Comparison of ENCODE assay signal across 29 mouse cellular contexts in genomic region chr3:105375383-105375782, GRCm38 (mm10).
DNase-seq lines count a peak whose midpoint lies in the region; ATAC-seq and TF ChIP-seq lines count a peak whose summit lies in the region.
"Had no signal": no experiment of that assay in that cellular context is flagged by ENCODE, and none has a peak within 500 bp of the region (broad histone marks: within the 10 kb centered on the region; RNA-seq: fewer than 3 reads in every experiment).

No protein-coding gene starts in this region.

- H3K4me1 ChIP-seq in midbrain, postnatal 0 days (ENCODE audit: insufficient read depth, low read length): 0 out of 2 replicates have a peak, but pooled peaks cover 3% of the 10 kb centered on the region
- 0 out of 2 replicates have a peak, but pooled peaks cover under 1% of the 10 kb centered on the region for H3K4me1 ChIP-seq in midbrain, embryonic 14.5 days (ENCODE audit: control insufficient read depth, insufficient read depth, low read length)
- peaks cover 31% of the 10 kb centered on the region for H3K4me1 ChIP-seq in heart, embryonic 10.5 days
- peaks cover 20% of the 10 kb centered on the region for H3K4me1 ChIP-seq in heart, embryonic 15.5 days (replicated peaks)
- peaks cover 7% of the 10 kb centered on the region for H3K4me1 ChIP-seq in hindbrain, embryonic 10.5 days (replicated peaks)
- H3K4me1 ChIP-seq: lung, embryonic 15.5 days had no signal

- no peak for DNase-seq in midbrain, postnatal 0 days (ENCODE audit: low spot score)
- DNase-seq in midbrain, embryonic 14.5 days: no peak
- DNase-seq in heart, embryonic 10.5 days (ENCODE audit: low spot score): no peak
- DNase-seq in heart, postnatal 4 days: peak; percentile 40
- no peak for DNase-seq in hindbrain, embryonic 10.5 days (ENCODE audit: low spot score)
- DNase-seq in gastrocnemius, adult 18-20 months (ENCODE audit: low spot score): no peak
- DNase-seq: adrenal gland, postnatal 25 days; cerebellum, adult 11-12 months; cerebellum, adult 9-11 months; gastrocnemius, postnatal 36 days; kidney, adult 8-10 months; layer of hippocampus, adult 9-11 months; lung, postnatal 4 days; retina, postnatal 1 day; right cerebral cortex, postnatal 14 days had no signal

- WGBS in midbrain, postnatal 0 days: 60% methylated on average over 5 of the region's 5 CpGs
- 80% methylated on average over 5 of the region's 5 CpGs for WGBS in midbrain, embryonic 14.5 days
- WGBS in heart, embryonic 10.5 days: 51% methylated on average over 5 of the region's 5 CpGs
- WGBS in heart, embryonic 15.5 days: 27% methylated on average over 5 of the region's 5 CpGs
- WGBS in hindbrain, embryonic 10.5 days: 80% methylated on average over 5 of the region's 5 CpGs

- H3K27ac ChIP-seq in midbrain, postnatal 0 days (ENCODE audit: low read depth, low read length): 0 out of 2 replicates have a peak overlapping the region, but pooled peaks have one; percentile 18
- no peak overlapping the region for H3K27ac ChIP-seq in midbrain, embryonic 14.5 days (replicated peaks; ENCODE audit: low read depth, low read length)
- H3K27ac ChIP-seq in heart, embryonic 10.5 days: peak overlapping the region; percentile 79; the same call in 1 of the 2 replicates
- peak overlapping the region; percentile 90 for H3K27ac ChIP-seq in heart, embryonic 15.5 days
- no peak overlapping the region for H3K27ac ChIP-seq in hindbrain, embryonic 10.5 days
- H3K27ac ChIP-seq: kidney, postnatal 0 days; limb, embryonic 12.5 days; lung, embryonic 15.5 days; midbrain, embryonic 12.5 days; neural tube, embryonic 15.5 days; stomach, embryonic 15.5 days had no signal

- no peak overlapping the region for H3K4me3 ChIP-seq in midbrain, postnatal 0 days (ENCODE audit: low read depth, low read length)
- H3K4me3 ChIP-seq in midbrain, embryonic 14.5 days (replicated peaks; ENCODE audit: low read depth, low read length): no peak overlapping the region
- H3K4me3 ChIP-seq in heart, embryonic 10.5 days: peak overlapping the region; percentile 36; the same call in 1 of the 2 replicates
- H3K4me3 ChIP-seq in heart, embryonic 15.5 days: peak overlapping the region; percentile 42
- no peak overlapping the region for H3K4me3 ChIP-seq in hindbrain, embryonic 10.5 days
- H3K4me3 ChIP-seq: erythroblast, embryonic 14.5 days; limb, embryonic 12.5 days; lung, embryonic 15.5 days; megakaryocyte, embryonic 14.5 days; midbrain, embryonic 12.5 days; neural tube, embryonic 15.5 days; stomach, embryonic 15.5 days had no signal

- H3K36me3 ChIP-seq in midbrain, postnatal 0 days (ENCODE audit: insufficient read depth, low read length): no peaks in the 10 kb centered on the region
- H3K36me3 ChIP-seq in midbrain, embryonic 14.5 days (ENCODE audit: control insufficient read depth, insufficient read depth, low read length): no peaks in the 10 kb centered on the region
- no peaks in the 10 kb centered on the region for H3K36me3 ChIP-seq in heart, embryonic 10.5 days
- H3K36me3 ChIP-seq in heart, embryonic 15.5 days: no peaks in the 10 kb centered on the region
- no peaks in the 10 kb centered on the region for H3K36me3 ChIP-seq in hindbrain, embryonic 10.5 days
- H3K36me3 ChIP-seq: limb, embryonic 12.5 days; lung, embryonic 15.5 days; midbrain, embryonic 12.5 days; neural tube, embryonic 15.5 days; stomach, embryonic 15.5 days had no signal

- H3K9me3 ChIP-seq in midbrain, postnatal 0 days (ENCODE audit: low read length): no peaks in the 10 kb centered on the region
- H3K9me3 ChIP-seq in midbrain, embryonic 14.5 days (ENCODE audit: control insufficient read depth, low read length): no peaks in the 10 kb centered on the region
- no peaks in the 10 kb centered on the region for H3K9me3 ChIP-seq in heart, embryonic 10.5 days
- no peaks in the 10 kb centered on the region for H3K9me3 ChIP-seq in heart, embryonic 15.5 days (replicated peaks)
- no peaks in the 10 kb centered on the region for H3K9me3 ChIP-seq in hindbrain, embryonic 10.5 days
- H3K9me3 ChIP-seq: limb, embryonic 12.5 days; lung, embryonic 15.5 days; megakaryocyte, embryonic 14.5 days; midbrain, embryonic 12.5 days; neural tube, embryonic 15.5 days; stomach, embryonic 15.5 days had no signal

- no peak for TF ChIP-seq CTCF in midbrain, postnatal 0 days (IDR thresholded peaks at IDR 0.05)

- H3K4me2 ChIP-seq in midbrain, postnatal 0 days (ENCODE audit: low read depth, low read length, poor library complexity, severe bottlenecking): no peak overlapping the region
- no peak overlapping the region for H3K4me2 ChIP-seq in midbrain, embryonic 14.5 days (ENCODE audit: low read length)
- H3K4me2 ChIP-seq in heart, embryonic 15.5 days: peak overlapping the region; percentile 58
- H3K4me2 ChIP-seq: limb, embryonic 12.5 days; liver, embryonic 11.5 days; lung, embryonic 15.5 days; midbrain, embryonic 12.5 days; neural tube, embryonic 15.5 days; stomach, embryonic 15.5 days had no signal

- H3K27me3 ChIP-seq in midbrain, postnatal 0 days (ENCODE audit: insufficient read depth, low read length): no peaks in the 10 kb centered on the region
- H3K27me3 ChIP-seq in midbrain, embryonic 14.5 days (ENCODE audit: control insufficient read depth, insufficient read depth, low read length): no peaks in the 10 kb centered on the region
- H3K27me3 ChIP-seq in heart, embryonic 10.5 days (ENCODE audit: insufficient read depth, poor library complexity, severe bottlenecking): no peaks in the 10 kb centered on the region
- no peaks in the 10 kb centered on the region for H3K27me3 ChIP-seq in heart, embryonic 15.5 days
- H3K27me3 ChIP-seq in hindbrain, embryonic 10.5 days (ENCODE audit: insufficient read depth, poor library complexity, severe bottlenecking): no peaks in the 10 kb centered on the region
- H3K27me3 ChIP-seq: limb, embryonic 12.5 days; lung, embryonic 15.5 days; neural tube, embryonic 15.5 days; stomach, embryonic 15.5 days had no signal

- no peak overlapping the region for H3K9ac ChIP-seq in midbrain, postnatal 0 days (replicated peaks; ENCODE audit: low read length, poor library complexity, severe bottlenecking)
- H3K9ac ChIP-seq in midbrain, embryonic 14.5 days (replicated peaks; ENCODE audit: low read length): no peak overlapping the region
- H3K9ac ChIP-seq in heart, embryonic 15.5 days: peak overlapping the region; percentile 37
- H3K9ac ChIP-seq: limb, embryonic 12.5 days; lung, embryonic 15.5 days; midbrain, embryonic 12.5 days; neural tube, embryonic 15.5 days; stomach, embryonic 15.5 days had no signal

- no peak for ATAC-seq in midbrain, postnatal 0 days (ENCODE audit: low FRiP score)
- ATAC-seq in midbrain, embryonic 14.5 days (ENCODE audit: low FRiP score, low TSS enrichment): no peak
- ATAC-seq in heart, embryonic 15.5 days (replicated peaks; ENCODE audit: insufficient number of reproducible peaks, insufficient read depth, low FRiP score, low read depth): peak; percentile 84
- no peak for ATAC-seq in frontal cortex, adult (ENCODE audit: low TSS enrichment)
- ATAC-seq: forebrain, embryonic 16.5 days; hindbrain, embryonic 16.5 days; intestine, embryonic 16.5 days had no signal

Comparison
In these comparisons a context has a peak if more than half of its experiments do, and no peak if none do; other contexts are left out.
1. H3K27ac ChIP-seq: peak in midbrain, postnatal 0 days (single experiment), heart, embryonic 10.5 days (single experiment) and heart, embryonic 15.5 days (single experiment); none in midbrain, embryonic 14.5 days (single experiment) and hindbrain, embryonic 10.5 days (single experiment).
2. H3K4me3 ChIP-seq: peak in heart, embryonic 10.5 days (single experiment) and heart, embryonic 15.5 days (single experiment); none in midbrain, postnatal 0 days (single experiment), midbrain, embryonic 14.5 days (single experiment) and hindbrain, embryonic 10.5 days (single experiment).